Comparison of ENCODE assay signal across 10 mouse cellular contexts in the genomic region with DNA sequence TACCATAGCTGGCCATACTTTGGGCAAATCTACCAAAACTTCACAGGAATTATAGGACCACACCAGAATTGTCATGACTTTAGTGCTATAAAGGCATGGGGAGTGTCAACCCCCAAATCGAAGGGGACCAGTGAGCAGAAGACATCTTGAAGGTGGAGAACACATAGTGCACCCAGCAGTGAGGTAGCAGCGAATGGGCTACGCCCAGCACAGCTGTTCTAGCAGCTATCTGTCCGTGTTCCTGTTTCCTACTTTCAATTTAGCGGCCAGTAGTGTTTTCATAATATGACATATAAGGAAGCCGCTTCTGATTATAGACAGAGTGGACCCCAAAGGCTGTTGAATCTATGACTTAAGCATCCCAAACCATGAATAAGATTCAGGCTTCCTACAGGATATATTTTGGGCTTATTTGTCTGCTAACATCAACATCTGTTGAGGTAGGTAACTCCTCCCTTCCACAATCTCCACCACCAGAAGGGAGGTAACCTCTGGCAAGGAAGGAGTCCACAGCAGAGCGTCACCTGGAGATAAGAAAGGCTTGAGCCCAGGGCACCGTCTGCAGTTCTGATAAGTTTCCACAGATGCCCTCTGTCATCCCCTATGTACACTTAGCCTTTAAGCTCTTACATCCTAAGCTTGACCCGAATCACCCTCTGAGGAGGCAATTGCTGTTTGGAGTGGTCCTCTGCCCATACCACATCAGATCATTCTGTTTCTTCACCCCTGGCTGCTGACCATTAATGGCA. TPM values are rescaled to one million over a fixed set of nuclear protein-coding genes. Genes with fewer than 3 reads are reported as not detected.
DNase-seq lines count a peak whose midpoint lies in the region; ATAC-seq and TF ChIP-seq lines count a peak whose summit lies in the region.
"Had no signal": no experiment of that assay in that cellular context is flagged by ENCODE, and none has a peak within 500 bp of the region (broad histone marks: within the 10 kb centered on the region; RNA-seq: fewer than 3 reads in every experiment).

No protein-coding gene starts in this region.

- H3K9me3 ChIP-seq in lung, postnatal 0 days (ENCODE audit: low read length): no peaks in the 10 kb centered on the region
- no peaks in the 10 kb centered on the region for H3K9me3 ChIP-seq in liver, postnatal 0 days (ENCODE audit: low read length)
- no peaks in the 10 kb centered on the region for H3K9me3 ChIP-seq in neural tube, embryonic 15.5 days (replicated peaks)
- H3K9me3 ChIP-seq: embryonic facial prominence, embryonic 12.5 days; hindbrain, embryonic 13.5 days had no signal

- TF ChIP-seq EP300 in lung, postnatal 0 days (IDR thresholded peaks at IDR 0.05): no peak
- TF ChIP-seq EP300 in liver, postnatal 0 days (IDR thresholded peaks at IDR 0.05; ENCODE audit: low read depth): peak; percentile 100

- H3K4me1 ChIP-seq in lung, postnatal 0 days (ENCODE audit: insufficient read depth, low read depth, low read length): peaks cover 12% of the 10 kb centered on the region; the same call in 1 of the 2 replicates
- peaks cover 63% of the 10 kb centered on the region for H3K4me1 ChIP-seq in liver, postnatal 0 days (ENCODE audit: insufficient read depth)
- H3K4me1 ChIP-seq in neural tube, embryonic 15.5 days: peaks cover 17% of the 10 kb centered on the region

- H3K27ac ChIP-seq in lung, postnatal 0 days (ENCODE audit: low read length): no peak overlapping the region
- H3K27ac ChIP-seq in liver, postnatal 0 days (ENCODE audit: low read depth): peak overlapping the region; percentile 95
- no peak overlapping the region for H3K27ac ChIP-seq in neural tube, embryonic 15.5 days (replicated peaks)
- H3K27ac ChIP-seq: hindbrain, embryonic 13.5 days had no signal

- H3K9ac ChIP-seq in lung, postnatal 0 days (replicated peaks; ENCODE audit: low read depth): no peak overlapping the region
- peak overlapping the region; percentile 52 for H3K9ac ChIP-seq in liver, postnatal 0 days (replicated peaks)
- no peak overlapping the region for H3K9ac ChIP-seq in neural tube, embryonic 15.5 days (replicated peaks)
- H3K9ac ChIP-seq: embryonic facial prominence, embryonic 12.5 days; hindbrain, embryonic 13.5 days had no signal

- TF ChIP-seq CTCF in lung, postnatal 0 days (IDR thresholded peaks at IDR 0.05): no peak
- 0 out of 2 replicates have a peak, but pooled peaks have one; percentile 10 for TF ChIP-seq CTCF in liver, postnatal 0 days (IDR thresholded peaks at IDR 0.05; ENCODE audit: low read depth)

- no peaks in the 10 kb centered on the region for H3K36me3 ChIP-seq in lung, postnatal 0 days (ENCODE audit: insufficient read depth, low read length)
- H3K36me3 ChIP-seq in liver, postnatal 0 days (replicated peaks; ENCODE audit: insufficient read depth, low read length): no peaks in the 10 kb centered on the region
- H3K36me3 ChIP-seq in neural tube, embryonic 15.5 days: no peaks in the 10 kb centered on the region
- H3K36me3 ChIP-seq: embryonic facial prominence, embryonic 12.5 days; hindbrain, embryonic 13.5 days had no signal

- no peaks in the 10 kb centered on the region for H3K27me3 ChIP-seq in lung, postnatal 0 days (replicated peaks; ENCODE audit: insufficient read depth, low read length)
- H3K27me3 ChIP-seq in liver, postnatal 0 days (ENCODE audit: insufficient read depth, low read length): no peaks in the 10 kb centered on the region
- no peaks in the 10 kb centered on the region for H3K27me3 ChIP-seq in neural tube, embryonic 15.5 days (replicated peaks)
- H3K27me3 ChIP-seq: embryonic facial prominence, embryonic 12.5 days; hindbrain, embryonic 13.5 days had no signal

- WGBS in lung, postnatal 0 days: 68% methylated on average over 9 of the region's 9 CpGs
- WGBS in liver, postnatal 0 days (ENCODE audit: insufficient replicate concordance): 31% methylated on average over 9 of the region's 9 CpGs
- WGBS in neural tube, embryonic 15.5 days: 91% methylated on average over 9 of the region's 9 CpGs

- H3K4me3 ChIP-seq in lung, postnatal 0 days (ENCODE audit: low read depth, low read length): no peak overlapping the region
- peak overlapping the region; percentile 24 for H3K4me3 ChIP-seq in liver, postnatal 0 days (ENCODE audit: low read depth, low read length)
- H3K4me3 ChIP-seq in neural tube, embryonic 15.5 days (replicated peaks): no peak overlapping the region
- H3K4me3 ChIP-seq: embryonic facial prominence, embryonic 12.5 days; hindbrain, embryonic 13.5 days had no signal

- no peak overlapping the region for H3K4me2 ChIP-seq in lung, postnatal 0 days (replicated peaks; ENCODE audit: low read depth, low read length)
- H3K4me2 ChIP-seq in liver, postnatal 0 days (ENCODE audit: low read depth, low read length): peak overlapping the region; percentile 65
- H3K4me2 ChIP-seq in neural tube, embryonic 15.5 days: no peak overlapping the region
- H3K4me2 ChIP-seq: embryonic facial prominence, embryonic 12.5 days; hindbrain, embryonic 13.5 days had no signal

- peak; percentile 24 for DNase-seq in lung, postnatal 0 days (ENCODE audit: low spot score)
- DNase-seq in lung, postnatal 10 days: no peak
- peak; percentile 70 for DNase-seq in liver, postnatal 0 days
- DNase-seq in thymus, postnatal 25 days: peak; percentile 24
- DNase-seq in urinary bladder, postnatal 4 days (ENCODE audit: low spot score in 2 of 2): no peak
- DNase-seq in right cerebral cortex, postnatal 36 days (ENCODE audit: low spot score in 2 of 2): no peak

- peak; percentile 20; the same call in 1 of the 2 replicates for ATAC-seq in lung, postnatal 0 days
- peak; percentile 87 for ATAC-seq in erythroid progenitor cell, adult 5-6 weeks (replicated peaks; ENCODE audit: low FRiP score, poor library complexity, severe bottlenecking)
- peak; percentile 95 for ATAC-seq in liver, postnatal 0 days
- no peak for ATAC-seq in neural tube, embryonic 15.5 days (ENCODE audit: low FRiP score)

RNA-seq across cellular contexts. Expression of a gene that starts 19.4 kb away (rescaled TPM):
- polyA plus RNA-seq in lung, postnatal 0 days (2015; fragmentation: Nextera tagmentation; extraction: Ambion mirVana): 10.1 and 12.3 TPM in 2 replicates
- total RNA-seq in erythroid progenitor cell, adult 5-6 weeks (2015; ENCODE audit: low replicate concordance): 453 and 558 TPM in 2 replicates
- 520 and 536 TPM in 2 replicates for total RNA-seq in erythroid progenitor cell, adult 5-6 weeks (2017; ENCODE audit: low replicate concordance)
- 17.7 and 22.8 TPM in 2 replicates for polyA plus RNA-seq in liver, postnatal 0 days (2015; fragmentation: Nextera tagmentation; extraction: Ambion mirVana)
- 13.9 and 14.2 TPM in 2 replicates for polyA plus RNA-seq in neural tube, embryonic 15.5 days (2015; fragmentation: Nextera tagmentation; extraction: Ambion mirVana)

RNA-seq across cellular contexts. Expression of a gene that starts 19.5 kb away (rescaled TPM):
- 19.8 and 21.6 TPM in 2 replicates for polyA plus RNA-seq in lung, postnatal 0 days (2015; fragmentation: Nextera tagmentation; extraction: Ambion mirVana)
- 237 and 245 TPM in 2 replicates for total RNA-seq in erythroid progenitor cell, adult 5-6 weeks (2015; ENCODE audit: low replicate concordance)
- total RNA-seq in erythroid progenitor cell, adult 5-6 weeks (2017; ENCODE audit: low replicate concordance): 160 and 184 TPM in 2 replicates
- polyA plus RNA-seq in liver, postnatal 0 days (2015; fragmentation: Nextera tagmentation; extraction: Ambion mirVana): 29.1 and 30.5 TPM in 2 replicates
- polyA plus RNA-seq in neural tube, embryonic 15.5 days (2015; fragmentation: Nextera tagmentation; extraction: Ambion mirVana): 86.3 and 103 TPM in 2 replicates

Comparison
In these comparisons a context has a peak if more than half of its experiments do, and no peak if none do; other contexts are left out.
1. DNase-seq: peak in lung, postnatal 0 days (single experiment), liver, postnatal 0 days (single experiment) and thymus, postnatal 25 days (single experiment); none in lung, postnatal 10 days (single experiment), urinary bladder, postnatal 4 days (0 of 2) and right cerebral cortex, postnatal 36 days (0 of 2).